Mouse (Mus musculus) liver, postnatal 0 days (tissue): ENCODE data around the gene Tbc1d1.

Experiments used
- CTCF ChIP-seq: sonication (generic); IDR thresholded peaks from 2 replicates; pipeline ENCODE4 v1.5.1; 2016; ENCODE audit warnings: antibody characterized with exemption, low read depth
- EP300 ChIP-seq: IDR thresholded peaks from 2 replicates; pipeline ENCODE4 v1.6.1; 2016; ENCODE audit warnings: antibody characterized with exemption, low read depth, mild to moderate bottlenecking

- no peak for TF ChIP-seq CTCF
- no peak; the same call in 1 of the 2 replicates for TF ChIP-seq EP300
Measured at GRCm38 (mm10) chr5:64155861-64156550, at the start of gene Tbc1d1.
